Mouse (Mus musculus): Measurements from ENCODE around the gene Slc16a14. TPM values are rescaled to one million over a fixed set of nuclear protein-coding genes. Genes with fewer than 3 reads are reported as not detected.
A peak's percentile ranks its signal among the peaks of the same experiment; 100 is the strongest.

Slc16a14 gene
- polyA plus RNA-seq, 1 experiment = not detected

DNA sequence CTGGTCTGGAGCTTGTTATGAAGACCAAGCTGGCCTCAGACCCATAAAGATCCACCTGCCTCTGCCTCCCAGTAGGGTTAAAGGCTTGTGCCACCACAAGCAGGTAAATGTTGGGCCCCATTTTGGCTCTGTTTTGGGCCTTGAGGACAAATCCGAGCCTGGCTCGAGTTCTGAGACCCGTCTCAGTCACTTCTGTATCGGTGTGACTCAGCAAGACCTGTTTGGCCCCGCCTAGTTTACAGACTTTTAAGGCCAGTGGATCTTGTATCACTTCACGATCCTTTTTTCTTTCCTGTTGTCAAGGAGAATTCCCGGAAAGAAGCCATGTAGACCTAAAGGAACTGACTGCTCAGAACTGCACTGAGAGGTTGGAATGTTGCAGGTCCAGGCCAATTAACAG lies 44.4 kb downstream of the Slc16a14 start:
- H3K4me3 ChIP-seq (ENCODE audit: insufficient read depth, low read depth, low read length) = no peak overlapping the region
- no peak overlapping the region for H3K27ac ChIP-seq (ENCODE audit: insufficient read depth, low read depth, low read length)
- peaks cover 3% of the 10 kb centered on the region; the same call in 1 of the 2 replicates for H3K4me1 ChIP-seq (ENCODE audit: control insufficient read depth, insufficient read depth, low read length)
- TF ChIP-seq POLR2A (IDR thresholded peaks at IDR 0.05; ENCODE audit: insufficient read depth, low read depth, low read length) (no peak), CTCF (IDR thresholded peaks at IDR 0.05; ENCODE audit: insufficient read depth, low read depth, low read length) (no peak)
- WGBS = 75% methylated on average over 7 of the region's 7 CpGs

DNA sequence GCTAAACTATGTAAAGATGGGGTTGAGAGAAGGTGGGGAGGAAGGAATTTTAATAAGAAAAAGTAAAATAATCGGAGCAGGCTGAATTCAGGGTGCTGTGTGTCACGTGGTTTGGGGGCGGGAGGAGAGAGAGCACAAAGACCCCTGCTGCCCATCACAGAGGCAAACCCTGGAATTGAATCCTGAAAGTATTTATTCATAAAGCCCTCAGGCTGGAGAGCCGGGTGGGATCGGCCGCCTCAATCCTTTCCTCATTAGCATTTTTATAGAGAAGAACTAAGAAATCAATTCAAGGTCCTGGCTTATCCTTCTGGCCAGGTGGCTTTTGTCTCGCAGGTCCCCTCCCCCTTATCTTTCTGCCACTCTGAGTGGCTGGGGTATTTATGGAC lies 44.9 kb downstream of the Slc16a14 start:
- TF ChIP-seq POLR2A (IDR thresholded peaks at IDR 0.05; ENCODE audit: insufficient read depth, low read depth, low read length) = no peak
- TF ChIP-seq CTCF (IDR thresholded peaks at IDR 0.05; ENCODE audit: insufficient read depth, low read depth, low read length) = no peak
- 32% methylated on average over 7 of the region's 7 CpGs for WGBS
- H3K4me3 ChIP-seq (ENCODE audit: insufficient read depth, low read depth, low read length) = no peak overlapping the region
- no peak overlapping the region for H3K27ac ChIP-seq (ENCODE audit: insufficient read depth, low read depth, low read length)
- H3K4me1 ChIP-seq (ENCODE audit: control insufficient read depth, insufficient read depth, low read length) = peaks cover 3% of the 10 kb centered on the region; the same call in 1 of the 2 replicates

- TF ChIP-seq POLR2A (IDR thresholded peaks at IDR 0.05; ENCODE audit: insufficient read depth, low read depth, low read length) (no peak), CTCF (IDR thresholded peaks at IDR 0.05; ENCODE audit: insufficient read depth, low read depth, low read length) (no peak)
- no peak overlapping the region for H3K4me3 ChIP-seq (ENCODE audit: insufficient read depth, low read depth, low read length)
- no peak overlapping the region for H3K27ac ChIP-seq (ENCODE audit: insufficient read depth, low read depth, low read length)
- WGBS = 57% methylated on average over 8 of the region's 8 CpGs
- H3K4me1 ChIP-seq (ENCODE audit: control insufficient read depth, insufficient read depth, low read length) = peaks cover 3% of the 10 kb centered on the region; the same call in 1 of the 2 replicates
Measured at GRCm38 (mm10) chr1:84889330-84890004, 45.5 kb downstream of the Slc16a14 start.

GRCm38 (mm10) chr1:84885921-84886320 lies 49.0 kb downstream of the Slc16a14 start:
- 72% methylated on average over 6 of the region's 6 CpGs for WGBS
- Histone ChIP-seq H3K27ac (ENCODE audit: insufficient read depth, low read depth, low read length) (no peak overlapping the region), H3K4me3 (ENCODE audit: insufficient read depth, low read depth, low read length) (no peak overlapping the region), H3K4me1 (ENCODE audit: control insufficient read depth, insufficient read depth, low read length) (peaks cover 20% of the 10 kb centered on the region)
- no peak for TF ChIP-seq CTCF (IDR thresholded peaks at IDR 0.05; ENCODE audit: insufficient read depth, low read depth, low read length)
- TF ChIP-seq POLR2A (IDR thresholded peaks at IDR 0.05; ENCODE audit: insufficient read depth, low read depth, low read length) = no peak

DNA sequence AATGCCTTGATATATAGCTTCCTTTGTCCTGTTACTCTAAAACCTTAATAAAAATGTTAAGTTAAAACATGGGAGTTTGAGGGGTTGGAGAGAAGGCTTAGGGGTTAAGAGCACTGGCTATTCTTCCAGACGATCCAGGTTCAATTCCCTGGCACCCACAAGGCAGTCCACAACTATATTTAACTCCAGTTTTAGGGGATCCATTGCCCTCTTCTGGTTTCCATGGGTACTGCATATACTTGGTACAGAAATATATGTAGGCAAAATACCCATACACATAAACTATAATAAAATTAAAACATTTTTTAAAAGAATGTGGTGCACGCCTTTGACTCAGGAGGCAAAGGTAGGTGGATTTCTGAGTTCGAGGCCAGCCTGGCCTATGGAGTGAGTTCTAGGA lies 49.8 kb downstream of the Slc16a14 start:
- WGBS = 90% methylated on average over 3 of the region's 3 CpGs
- Histone ChIP-seq H3K4me3 (ENCODE audit: insufficient read depth, low read depth, low read length) (no peak overlapping the region), H3K4me1 (ENCODE audit: control insufficient read depth, insufficient read depth, low read length) (peaks cover 20% of the 10 kb centered on the region), H3K27ac (ENCODE audit: insufficient read depth, low read depth, low read length) (no peak overlapping the region)
- TF ChIP-seq POLR2A (IDR thresholded peaks at IDR 0.05; ENCODE audit: insufficient read depth, low read depth, low read length) (no peak), CTCF (IDR thresholded peaks at IDR 0.05; ENCODE audit: insufficient read depth, low read depth, low read length) (no peak)

- 27% methylated on average over 4 of the region's 4 CpGs for WGBS
- Histone ChIP-seq H3K27ac (ENCODE audit: insufficient read depth, low read depth, low read length) (peak overlapping the region; percentile 71; the same call in 1 of the 2 replicates), H3K4me1 (ENCODE audit: control insufficient read depth, insufficient read depth, low read length) (peaks cover 17% of the 10 kb centered on the region), H3K4me3 (ENCODE audit: insufficient read depth, low read depth, low read length) (no peak overlapping the region)
- no peak for TF ChIP-seq POLR2A (IDR thresholded peaks at IDR 0.05; ENCODE audit: insufficient read depth, low read depth, low read length)
- no peak for TF ChIP-seq CTCF (IDR thresholded peaks at IDR 0.05; ENCODE audit: insufficient read depth, low read depth, low read length)
Measured at GRCm38 (mm10) chr1:84883889-84884288, 51.0 kb downstream of the Slc16a14 start.

- 72% methylated on average over 4 of the region's 4 CpGs for WGBS
- Histone ChIP-seq H3K27ac (ENCODE audit: insufficient read depth, low read depth, low read length) (peak overlapping the region; percentile 93), H3K4me1 (ENCODE audit: control insufficient read depth, insufficient read depth, low read length) (peaks cover 17% of the 10 kb centered on the region), H3K4me3 (ENCODE audit: insufficient read depth, low read depth, low read length) (no peak overlapping the region)
- TF ChIP-seq POLR2A (IDR thresholded peaks at IDR 0.05; ENCODE audit: insufficient read depth, low read depth, low read length) (no peak), CTCF (IDR thresholded peaks at IDR 0.05; ENCODE audit: insufficient read depth, low read depth, low read length) (no peak)
Measured at GRCm38 (mm10) chr1:84882937-84883336, 52.0 kb downstream of the Slc16a14 start.

GRCm38 (mm10) chr1:84882066-84882532 lies 52.8 kb downstream of the Slc16a14 start:
- Histone ChIP-seq H3K4me1 (ENCODE audit: control insufficient read depth, insufficient read depth, low read length) (peaks cover 17% of the 10 kb centered on the region), H3K27ac (ENCODE audit: insufficient read depth, low read depth, low read length) (peak overlapping the region; percentile 93), H3K4me3 (ENCODE audit: insufficient read depth, low read depth, low read length) (no peak overlapping the region)
- 18% methylated on average over 2 of the region's 2 CpGs for WGBS
- TF ChIP-seq CTCF (IDR thresholded peaks at IDR 0.05; ENCODE audit: insufficient read depth, low read depth, low read length) = no peak
- no peak for TF ChIP-seq POLR2A (IDR thresholded peaks at IDR 0.05; ENCODE audit: insufficient read depth, low read depth, low read length)

- Histone ChIP-seq H3K27ac (ENCODE audit: insufficient read depth, low read depth, low read length) (peak overlapping the region; percentile 93), H3K4me1 (ENCODE audit: control insufficient read depth, insufficient read depth, low read length) (peaks cover 17% of the 10 kb centered on the region), H3K4me3 (ENCODE audit: insufficient read depth, low read depth, low read length) (no peak overlapping the region)
- TF ChIP-seq CTCF (IDR thresholded peaks at IDR 0.05; ENCODE audit: insufficient read depth, low read depth, low read length) = no peak
- TF ChIP-seq POLR2A (IDR thresholded peaks at IDR 0.05; ENCODE audit: insufficient read depth, low read depth, low read length) = no peak
- WGBS = 24% methylated on average over 11 of the region's 11 CpGs
Measured at GRCm38 (mm10) chr1:84881248-84882065, 53.5 kb downstream of the Slc16a14 start.

Measured in olfactory bulb, adult 2 months (tissue).